Mouse (Mus musculus): ENCODE measurements around the gene Pabpn1l. TPM values are rescaled to one million over a fixed set of nuclear protein-coding genes. Genes with fewer than 3 reads are reported as not detected.

Pabpn1l gene
- total RNA-seq, 2 experiments from 2014 or later, result 0.35 TPM; not detected in 1

- no peak for DNase-seq
Measured at GRCm38 (mm10) chr8:122616181-122616905, 6.2 kb downstream of the Pabpn1l start.

DNA sequence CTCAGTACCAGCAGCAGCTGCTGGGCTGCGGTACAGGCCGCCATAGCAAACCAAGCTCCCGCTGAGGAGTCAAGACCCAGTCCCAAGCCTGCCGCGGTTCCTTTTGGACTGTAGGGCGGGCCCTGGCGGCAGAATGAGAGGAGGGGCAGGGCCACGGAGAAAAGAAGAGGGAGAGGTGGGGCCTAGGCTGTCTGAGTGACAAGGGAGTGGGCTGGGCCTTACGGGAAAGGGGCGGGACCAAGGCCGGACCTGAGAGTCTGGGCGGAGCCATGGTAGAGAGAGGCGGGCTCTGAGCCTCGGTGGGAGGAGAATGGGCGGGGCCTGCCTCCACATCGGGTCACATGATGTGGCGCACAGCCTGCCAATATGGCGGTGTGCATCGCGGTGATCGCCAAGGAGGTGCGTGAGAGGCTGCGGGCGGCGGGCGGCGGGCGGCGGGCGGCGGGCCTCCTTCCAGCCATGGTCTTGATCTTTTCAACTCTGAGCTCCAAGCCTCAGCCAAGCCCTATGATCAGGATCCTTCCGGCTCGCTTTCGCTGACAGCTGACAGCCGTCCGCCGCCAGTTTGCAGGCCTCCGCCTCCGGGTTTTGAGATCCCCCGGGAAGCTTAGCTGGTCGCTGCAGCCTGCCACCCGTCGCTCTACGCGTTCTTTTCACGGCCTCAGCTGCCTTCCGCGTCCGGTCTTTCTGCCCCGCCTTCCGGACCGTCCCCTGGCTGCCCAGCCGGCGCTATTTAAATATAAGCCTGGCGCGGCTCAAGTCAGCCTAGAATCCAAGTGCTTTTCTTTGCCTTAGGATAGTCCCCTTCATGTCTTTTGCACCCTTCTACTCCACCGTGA is 11.0 kb downstream of the Pabpn1l start, which contains the start of the genes Galns and Trappc2l:
TSS of gene Galns (minus strand) at position 169 of the 839 bp plus-strand sequence.
TSS of gene Trappc2l (plus strand) at position 346 of the 839 bp plus-strand sequence.
- DNase-seq, result peak; percentile 92 to 94

DNA sequence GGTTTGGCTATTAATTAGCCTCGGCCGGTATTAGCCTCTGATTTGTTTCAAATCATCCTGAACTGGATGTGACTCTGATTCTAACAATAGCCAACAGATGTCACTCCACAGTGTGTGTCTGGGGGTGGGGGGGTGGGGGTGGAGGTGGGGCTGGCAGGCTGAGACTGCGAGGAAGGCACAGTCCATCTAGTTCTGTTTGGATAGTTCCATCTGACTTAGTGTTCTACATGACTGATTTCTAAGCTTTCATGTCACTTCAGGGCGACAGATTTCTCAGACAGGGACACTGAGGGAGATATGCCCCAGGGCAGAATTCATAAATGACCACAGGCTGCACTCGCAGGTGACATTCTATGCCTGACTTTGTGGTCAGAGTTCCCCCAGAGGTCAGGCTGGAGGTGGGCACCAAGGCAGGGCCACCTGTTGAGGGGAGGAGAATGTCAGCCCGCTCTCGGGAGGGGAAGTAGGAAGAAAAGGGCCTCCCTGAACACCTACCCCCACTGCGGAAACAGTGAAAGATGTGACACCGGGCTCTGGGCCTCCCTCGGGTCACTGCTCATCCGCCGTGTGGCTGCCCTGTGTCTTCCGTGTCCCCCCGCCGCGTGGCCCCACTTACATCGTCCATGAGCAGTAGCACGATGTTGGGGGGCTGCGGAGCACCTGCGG is 11.8 kb downstream of the Pabpn1l start:
- peak in 1 of 2 experiments; percentile 32 for DNase-seq

- no peak for DNase-seq
Measured at GRCm38 (mm10) chr8:122610209-122610608, 12.3 kb downstream of the Pabpn1l start.

- DNase-seq, result no peak
Measured at GRCm38 (mm10) chr8:122606810-122607209, 15.7 kb downstream of the Pabpn1l start.

- no peak for DNase-seq
Measured at GRCm38 (mm10) chr8:122605367-122605766, 17.2 kb downstream of the Pabpn1l start.

DNA sequence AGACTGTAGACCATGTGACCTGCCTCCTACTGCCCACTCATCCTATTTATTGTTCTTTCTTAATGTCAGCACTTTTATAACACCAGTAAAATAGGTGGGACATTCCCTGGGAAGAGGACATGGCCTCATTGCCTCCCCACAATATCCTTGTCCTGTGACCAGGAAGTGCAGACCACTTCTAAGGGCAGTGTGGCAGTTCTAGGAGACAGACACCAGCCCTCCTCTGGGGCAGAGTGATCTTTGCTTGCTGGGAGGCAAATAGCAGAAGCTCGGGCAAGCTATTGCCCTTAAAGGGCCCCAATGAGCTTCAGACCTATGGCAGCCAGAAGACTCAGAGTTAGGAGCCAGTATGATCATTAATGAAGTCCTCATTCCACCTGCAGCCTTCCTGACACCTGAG is 17.9 kb downstream of the Pabpn1l start:
- DNase-seq, result no peak

- no peak for DNase-seq
Measured at GRCm38 (mm10) chr8:122600666-122601065, 21.9 kb downstream of the Pabpn1l start.

- no peak for DNase-seq
Measured at GRCm38 (mm10) chr8:122596031-122596430, 26.5 kb downstream of the Pabpn1l start.

- DNase-seq, result no peak
Measured at GRCm38 (mm10) chr8:122593783-122594507, 28.6 kb downstream of the Pabpn1l start.

DNA sequence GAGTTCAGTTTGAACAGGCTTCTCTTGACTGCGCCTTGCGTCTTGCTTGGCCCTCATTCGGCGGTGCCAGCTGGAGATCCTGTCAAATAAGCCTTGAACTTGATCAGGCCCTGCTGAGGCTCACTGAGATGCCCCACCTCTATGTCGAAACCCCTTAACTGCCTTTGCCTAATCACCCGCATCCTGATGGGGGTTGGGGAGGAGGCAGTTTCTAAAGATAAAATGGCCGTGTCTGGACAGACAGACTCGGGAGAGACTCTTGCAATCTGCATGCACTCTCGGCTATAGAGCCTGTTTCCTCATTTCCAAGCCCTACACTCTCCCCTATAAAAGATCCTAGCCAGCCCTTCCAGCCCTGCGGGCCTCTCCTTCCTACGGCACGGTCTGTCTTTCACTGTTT is 29.3 kb downstream of the Pabpn1l start:
- no peak for DNase-seq

- no peak for DNase-seq
Measured at GRCm38 (mm10) chr8:122586749-122587148, 35.8 kb downstream of the Pabpn1l start.

GRCm38 (mm10) chr8:122586171-122586570 is 36.4 kb downstream of the Pabpn1l start:
- no peak for DNase-seq

- DNase-seq, result no peak
Measured at GRCm38 (mm10) chr8:122585411-122585891, 37.1 kb downstream of the Pabpn1l start.

GRCm38 (mm10) chr8:122584981-122585380 is 37.6 kb downstream of the Pabpn1l start:
- DNase-seq, result no peak

GRCm38 (mm10) chr8:122580926-122581325 is 41.6 kb downstream of the Pabpn1l start:
- DNase-seq, result no peak

DNA sequence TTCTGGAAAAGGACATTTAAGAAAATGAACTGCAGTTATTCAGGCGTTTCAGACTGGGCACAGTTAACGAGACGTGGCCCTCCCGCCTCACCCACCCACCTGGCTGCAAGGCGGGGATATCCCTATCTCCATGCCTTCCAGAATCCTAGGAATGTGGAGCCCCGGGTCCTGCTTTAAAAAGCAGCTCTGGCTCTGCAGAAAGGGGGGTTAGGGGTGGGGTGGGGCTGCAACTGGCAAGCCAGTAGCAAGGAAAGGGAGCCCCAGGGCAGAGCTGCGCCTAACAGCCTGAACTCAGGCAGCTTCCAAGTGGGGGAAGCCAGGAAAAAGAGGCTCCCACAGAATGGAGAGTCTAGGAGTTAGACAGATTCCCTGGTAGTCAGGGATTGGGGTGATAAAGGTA is 43.3 kb downstream of the Pabpn1l start:
- DNase-seq, result no peak

GRCm38 (mm10) chr8:122577116-122577515 is 45.4 kb downstream of the Pabpn1l start:
- DNase-seq, result no peak

DNA sequence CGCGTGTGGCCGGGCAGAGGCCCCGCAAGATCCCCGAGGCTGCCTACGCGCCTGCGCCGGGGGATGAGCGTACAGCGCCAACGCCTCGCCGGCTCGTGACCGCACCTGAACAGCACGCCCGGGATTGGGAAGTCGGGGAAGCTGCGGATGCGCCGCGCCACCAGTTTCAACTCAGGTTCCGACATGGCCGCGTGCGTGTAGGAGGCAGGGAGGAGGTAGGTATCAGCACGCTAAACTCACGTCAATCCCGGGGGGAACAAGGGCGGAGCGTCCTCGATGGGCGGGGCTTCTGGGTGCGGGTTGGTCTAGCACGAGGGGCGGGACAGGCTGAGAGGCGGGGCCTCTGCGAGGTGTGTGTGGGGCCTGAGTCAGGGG is 45.9 kb downstream of the Pabpn1l start, which contains the start of gene Aprt:
TSS of gene Aprt (minus strand) at position 262 of the 375 bp plus-strand sequence.
- DNase-seq, result peak; percentile 91 to 92

- DNase-seq, result peak in 1 of 2 experiments; percentile 15
Measured at GRCm38 (mm10) chr8:122575735-122576647, 46.5 kb downstream of the Pabpn1l start.

DNA sequence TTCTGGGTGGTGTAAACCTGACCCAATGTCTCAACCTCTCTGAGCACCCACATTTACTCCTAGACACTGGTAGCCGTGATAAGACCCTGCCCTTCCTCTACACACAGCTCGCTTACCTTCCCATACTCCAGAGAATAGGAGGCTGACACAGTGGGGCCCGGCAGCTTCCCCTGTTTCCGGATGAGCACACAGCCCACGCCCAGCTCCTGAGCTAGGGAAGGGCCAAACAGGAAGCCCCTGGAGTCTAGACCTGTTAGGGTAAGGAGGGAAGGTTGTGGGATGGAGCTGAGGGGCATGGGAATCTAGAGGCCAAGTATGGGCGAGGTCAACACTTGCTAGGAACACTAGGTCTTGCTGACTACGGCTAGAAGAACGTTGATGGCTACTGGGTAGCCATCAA is 47.3 kb downstream of the Pabpn1l start:
- no peak for DNase-seq
